Mouse (Mus musculus): ENCODE data around the gene Oxtr. TPM values are rescaled to one million over a fixed set of nuclear protein-coding genes. Genes with fewer than 3 reads are reported as not detected.

Gene Oxtr
- polyA plus RNA-seq, 1 experiment from 2014 or later: 0.21 TPM

GRCm38 (mm10) chr6:112484316-112484715 lies 5.4 kb downstream of the Oxtr start:
- Histone ChIP-seq H3K36me3 (replicated peaks; ENCODE audit: control insufficient read depth, insufficient read depth, low read depth, low read length) (no peaks in the 10 kb centered on the region), H3K4me2 (ENCODE audit: low read depth, low read length) (no peak overlapping the region), H3K27ac (replicated peaks; ENCODE audit: low read depth, low read length) (no peak overlapping the region), H3K9ac (replicated peaks; ENCODE audit: low read length) (no peak overlapping the region), H3K4me1 (ENCODE audit: control insufficient read depth, insufficient read depth, low read length) (peaks cover 1% of the 10 kb centered on the region; the same call in 1 of the 2 replicates), H3K4me3 (ENCODE audit: low read depth, low read length) (no peak overlapping the region), H3K9me3 (replicated peaks; ENCODE audit: control insufficient read depth, low read length) (no peaks in the 10 kb centered on the region), H3K27me3 (ENCODE audit: control insufficient read depth, insufficient read depth, low read length) (peaks cover 24% of the 10 kb centered on the region)
- ATAC-seq (replicated peaks; ENCODE audit: insufficient number of reproducible peaks, low FRiP score, low TSS enrichment, low read depth): no peak
- WGBS: 6% methylated on average over 4 of the region's 4 CpGs
- peak; percentile 48 for DNase-seq (ENCODE audit: low spot score)

- H3K36me3 ChIP-seq (replicated peaks; ENCODE audit: control insufficient read depth, insufficient read depth, low read depth, low read length): no peaks in the 10 kb centered on the region
- H3K4me1 ChIP-seq (ENCODE audit: control insufficient read depth, insufficient read depth, low read length): no peaks in the 10 kb centered on the region
- H3K27ac ChIP-seq (replicated peaks; ENCODE audit: low read depth, low read length): no peak overlapping the region
- 52% methylated on average over 13 of the region's 13 CpGs for WGBS
- no peaks in the 10 kb centered on the region for H3K27me3 ChIP-seq (ENCODE audit: control insufficient read depth, insufficient read depth, low read length)
- ATAC-seq (replicated peaks; ENCODE audit: insufficient number of reproducible peaks, low FRiP score, low TSS enrichment, low read depth) (no peak), DNase-seq (ENCODE audit: low spot score) (no peak)
- no peak overlapping the region for H3K9ac ChIP-seq (replicated peaks; ENCODE audit: low read length)
- no peaks in the 10 kb centered on the region for H3K9me3 ChIP-seq (replicated peaks; ENCODE audit: control insufficient read depth, low read length)
- no peak overlapping the region for H3K4me2 ChIP-seq (ENCODE audit: low read depth, low read length)
- H3K4me3 ChIP-seq (ENCODE audit: low read depth, low read length): no peak overlapping the region
These were observed 9.9 kb downstream of the Oxtr start for GRCm38 (mm10) chr6:112479861-112480260.

- Histone ChIP-seq H3K27ac (replicated peaks; ENCODE audit: low read depth, low read length) (no peak overlapping the region), H3K27me3 (ENCODE audit: control insufficient read depth, insufficient read depth, low read length) (no peaks in the 10 kb centered on the region), H3K36me3 (replicated peaks; ENCODE audit: control insufficient read depth, insufficient read depth, low read depth, low read length) (no peaks in the 10 kb centered on the region), H3K9me3 (replicated peaks; ENCODE audit: control insufficient read depth, low read length) (no peaks in the 10 kb centered on the region), H3K4me1 (ENCODE audit: control insufficient read depth, insufficient read depth, low read length) (no peaks in the 10 kb centered on the region), H3K4me3 (ENCODE audit: low read depth, low read length) (no peak overlapping the region), H3K9ac (replicated peaks; ENCODE audit: low read length) (no peak overlapping the region), H3K4me2 (ENCODE audit: low read depth, low read length) (no peak overlapping the region)
- no peak for DNase-seq (ENCODE audit: low spot score)
- ATAC-seq (replicated peaks; ENCODE audit: insufficient number of reproducible peaks, low FRiP score, low TSS enrichment, low read depth): no peak
- 91% methylated on average over 4 of the region's 4 CpGs for WGBS
These were observed 18.1 kb downstream of the Oxtr start for GRCm38 (mm10) chr6:112471644-112472043.

GRCm38 (mm10) chr6:112466001-112466400 lies 23.7 kb downstream of the Oxtr start:
- Histone ChIP-seq H3K27me3 (ENCODE audit: control insufficient read depth, insufficient read depth, low read length) (no peaks in the 10 kb centered on the region), H3K36me3 (replicated peaks; ENCODE audit: control insufficient read depth, insufficient read depth, low read depth, low read length) (no peaks in the 10 kb centered on the region), H3K4me3 (ENCODE audit: low read depth, low read length) (no peak overlapping the region), H3K9me3 (replicated peaks; ENCODE audit: control insufficient read depth, low read length) (no peaks in the 10 kb centered on the region), H3K4me2 (ENCODE audit: low read depth, low read length) (no peak overlapping the region), H3K9ac (replicated peaks; ENCODE audit: low read length) (no peak overlapping the region), H3K4me1 (ENCODE audit: control insufficient read depth, insufficient read depth, low read length) (no peaks in the 10 kb centered on the region), H3K27ac (replicated peaks; ENCODE audit: low read depth, low read length) (no peak overlapping the region)
- no peak for ATAC-seq (replicated peaks; ENCODE audit: insufficient number of reproducible peaks, low FRiP score, low TSS enrichment, low read depth)
- no peak for DNase-seq (ENCODE audit: low spot score)

- Histone ChIP-seq H3K9me3 (replicated peaks; ENCODE audit: control insufficient read depth, low read length) (no peaks in the 10 kb centered on the region), H3K27me3 (ENCODE audit: control insufficient read depth, insufficient read depth, low read length) (no peaks in the 10 kb centered on the region), H3K27ac (replicated peaks; ENCODE audit: low read depth, low read length) (no peak overlapping the region), H3K36me3 (replicated peaks; ENCODE audit: control insufficient read depth, insufficient read depth, low read depth, low read length) (no peaks in the 10 kb centered on the region), H3K4me1 (ENCODE audit: control insufficient read depth, insufficient read depth, low read length) (no peaks in the 10 kb centered on the region), H3K4me3 (ENCODE audit: low read depth, low read length) (no peak overlapping the region), H3K4me2 (ENCODE audit: low read depth, low read length) (no peak overlapping the region), H3K9ac (replicated peaks; ENCODE audit: low read length) (no peak overlapping the region)
- ATAC-seq (replicated peaks; ENCODE audit: insufficient number of reproducible peaks, low FRiP score, low TSS enrichment, low read depth): no peak
- DNase-seq (ENCODE audit: low spot score): no peak
- 88% methylated on average over 3 of the region's 3 CpGs for WGBS
These were observed 24.3 kb downstream of the Oxtr start for GRCm38 (mm10) chr6:112465441-112465840.

GRCm38 (mm10) chr6:112463331-112463730 lies 26.4 kb downstream of the Oxtr start:
- no peak overlapping the region for H3K4me2 ChIP-seq (ENCODE audit: low read depth, low read length)
- DNase-seq (ENCODE audit: low spot score) (no peak), ATAC-seq (replicated peaks; ENCODE audit: insufficient number of reproducible peaks, low FRiP score, low TSS enrichment, low read depth) (no peak)
- no peaks in the 10 kb centered on the region for H3K4me1 ChIP-seq (ENCODE audit: control insufficient read depth, insufficient read depth, low read length)
- H3K27me3 ChIP-seq (ENCODE audit: control insufficient read depth, insufficient read depth, low read length): no peaks in the 10 kb centered on the region
- H3K9ac ChIP-seq (replicated peaks; ENCODE audit: low read length): no peak overlapping the region
- WGBS: 79% methylated on average over 6 of the region's 6 CpGs
- no peaks in the 10 kb centered on the region for H3K36me3 ChIP-seq (replicated peaks; ENCODE audit: control insufficient read depth, insufficient read depth, low read depth, low read length)
- H3K4me3 ChIP-seq (ENCODE audit: low read depth, low read length): no peak overlapping the region
- H3K27ac ChIP-seq (replicated peaks; ENCODE audit: low read depth, low read length): no peak overlapping the region
- H3K9me3 ChIP-seq (replicated peaks; ENCODE audit: control insufficient read depth, low read length): no peaks in the 10 kb centered on the region

- no peaks in the 10 kb centered on the region for H3K27me3 ChIP-seq (ENCODE audit: control insufficient read depth, insufficient read depth, low read length)
- 93% methylated on average over 5 of the region's 5 CpGs for WGBS
- H3K4me2 ChIP-seq (ENCODE audit: low read depth, low read length): no peak overlapping the region
- H3K4me3 ChIP-seq (ENCODE audit: low read depth, low read length): no peak overlapping the region
- no peak overlapping the region for H3K9ac ChIP-seq (replicated peaks; ENCODE audit: low read length)
- no peaks in the 10 kb centered on the region for H3K9me3 ChIP-seq (replicated peaks; ENCODE audit: control insufficient read depth, low read length)
- no peaks in the 10 kb centered on the region for H3K4me1 ChIP-seq (ENCODE audit: control insufficient read depth, insufficient read depth, low read length)
- H3K36me3 ChIP-seq (replicated peaks; ENCODE audit: control insufficient read depth, insufficient read depth, low read depth, low read length): no peaks in the 10 kb centered on the region
- no peak for DNase-seq (ENCODE audit: low spot score)
- ATAC-seq (replicated peaks; ENCODE audit: insufficient number of reproducible peaks, low FRiP score, low TSS enrichment, low read depth): no peak
- no peak overlapping the region for H3K27ac ChIP-seq (replicated peaks; ENCODE audit: low read depth, low read length)
These were observed 28.3 kb downstream of the Oxtr start for GRCm38 (mm10) chr6:112461459-112461858.

GRCm38 (mm10) chr6:112459341-112459749 lies 30.4 kb downstream of the Oxtr start, which contains the start of gene Cav3:
Gene Cav3 (plus strand): TSS chr6:112459505.
- no peak within 1 kb of the TSS for H3K4me2 ChIP-seq (ENCODE audit: low read depth, low read length)
- ATAC-seq (replicated peaks; ENCODE audit: insufficient number of reproducible peaks, low FRiP score, low TSS enrichment, low read depth): no peak

More at GRCm38 (mm10) chr6:112459341-112459749, 30.4 kb downstream of the Oxtr start, which contains the start of gene Cav3:
- H3K36me3 ChIP-seq (replicated peaks; ENCODE audit: control insufficient read depth, insufficient read depth, low read depth, low read length): no peaks in the 10 kb centered on the region
- no peaks in the 10 kb centered on the region for H3K9me3 ChIP-seq (replicated peaks; ENCODE audit: control insufficient read depth, low read length)
- no peak within 1 kb of the TSS for H3K4me3 ChIP-seq (ENCODE audit: low read depth, low read length)
- WGBS: 72% methylated on average over 12 of the region's 12 CpGs
- no peak within 1 kb of the TSS for H3K27ac ChIP-seq (replicated peaks; ENCODE audit: low read depth, low read length)
- DNase-seq (ENCODE audit: low spot score): no peak
- no peaks in the 10 kb centered on the region for H3K27me3 ChIP-seq (ENCODE audit: control insufficient read depth, insufficient read depth, low read length)
- H3K9ac ChIP-seq (replicated peaks; ENCODE audit: low read length): no peak within 1 kb of the TSS
- no peaks in the 10 kb centered on the region for H3K4me1 ChIP-seq (ENCODE audit: control insufficient read depth, insufficient read depth, low read length)
